Mouse (Mus musculus) induced T-regulatory cell, adult 2 months (primary cell): ENCODE results near the gene C730034F03Rik.

Experiments
- DNase-seq: peaks from one replicate; pipeline ENCODE4 v3.0.0-alpha.2; 2012; ENCODE audit warnings: low read depth

The C730034F03Rik gene

DNA sequence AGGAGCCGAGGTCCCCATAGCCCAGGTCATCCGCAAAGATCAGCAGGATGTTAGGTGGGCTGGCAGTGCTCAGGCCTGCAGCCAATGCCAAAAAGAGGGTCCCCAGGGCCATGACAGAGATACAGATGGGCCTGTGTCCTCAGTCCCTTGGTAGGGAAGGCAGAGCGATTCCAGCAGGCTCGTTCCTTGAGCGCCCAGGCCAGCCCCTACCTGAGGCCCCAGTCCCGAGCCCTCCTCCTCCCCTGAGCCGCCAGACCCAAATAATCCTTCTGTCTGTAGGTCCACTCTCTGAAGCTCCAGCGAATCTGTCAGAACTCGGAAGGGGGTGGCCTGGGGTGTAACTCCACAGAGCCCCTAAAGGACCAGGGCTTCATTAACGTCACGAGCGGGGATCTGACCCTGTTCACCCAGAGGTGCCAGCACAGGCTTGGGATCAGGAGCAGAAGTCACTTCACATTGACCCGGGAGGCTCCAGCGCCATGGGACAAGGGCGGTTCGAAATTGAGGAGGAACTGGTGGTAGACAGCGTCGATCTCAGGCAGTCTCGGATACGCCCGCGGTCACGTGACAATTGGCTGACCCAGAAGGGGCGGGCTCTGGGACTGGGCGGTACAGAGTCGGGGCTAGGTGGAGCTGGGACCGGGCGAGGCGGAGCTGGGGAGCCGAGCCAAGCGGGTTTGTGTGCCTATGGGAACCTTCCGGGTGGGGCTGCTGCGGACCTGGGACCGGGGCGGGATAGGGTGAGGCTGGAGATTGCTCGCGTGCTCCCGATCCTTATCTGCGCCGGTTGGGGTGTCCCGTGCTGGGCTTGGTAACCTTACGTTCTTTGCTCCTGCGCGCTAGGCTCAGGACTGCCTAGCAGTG, 46.5 kb downstream of the C730034F03Rik start:
- DNase-seq = peak; percentile 95

DNA sequence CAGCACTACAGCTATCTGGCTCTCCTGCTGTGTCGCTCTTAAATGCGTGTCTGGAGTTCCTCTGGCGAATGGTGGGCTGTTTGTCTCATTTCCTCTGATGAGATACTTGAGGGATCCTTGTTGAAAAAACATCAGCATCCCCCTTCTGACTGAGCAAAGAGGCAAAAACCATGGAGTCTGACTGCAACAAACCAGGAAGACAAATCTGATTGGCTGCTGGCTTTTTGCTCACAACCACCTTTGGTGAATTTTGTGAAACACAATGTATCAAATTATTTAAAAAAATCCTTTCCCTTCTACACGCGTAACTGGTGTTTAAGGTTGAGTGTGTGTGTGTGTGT, 47.1 kb downstream of the C730034F03Rik start:
- no peak for DNase-seq

DNA sequence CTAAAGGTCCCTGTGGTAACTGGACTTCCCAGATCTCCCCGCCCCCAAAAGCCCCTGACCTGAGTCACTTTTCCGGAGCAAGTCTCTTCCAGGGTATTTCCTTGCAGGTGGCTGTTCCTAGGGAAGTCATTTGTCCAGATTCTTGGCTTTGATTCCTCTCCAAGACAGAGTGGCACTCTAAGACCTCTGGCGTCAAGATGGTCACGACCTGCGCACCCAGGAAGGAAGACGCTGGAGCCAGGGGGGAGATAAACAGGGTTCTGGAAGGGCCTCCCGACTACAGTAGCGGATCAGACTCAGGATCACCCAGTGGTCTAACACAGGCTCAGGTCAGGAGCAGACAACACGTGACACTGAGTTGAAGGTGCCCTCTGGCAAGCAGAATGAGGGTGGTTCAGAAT, 47.7 kb downstream of the C730034F03Rik start, which contains the start of gene Arsa:
Gene Arsa, minus strand, starts transcription at position 335 of the 401 bp plus-strand sequence.
- DNase-seq = no peak

DNA sequence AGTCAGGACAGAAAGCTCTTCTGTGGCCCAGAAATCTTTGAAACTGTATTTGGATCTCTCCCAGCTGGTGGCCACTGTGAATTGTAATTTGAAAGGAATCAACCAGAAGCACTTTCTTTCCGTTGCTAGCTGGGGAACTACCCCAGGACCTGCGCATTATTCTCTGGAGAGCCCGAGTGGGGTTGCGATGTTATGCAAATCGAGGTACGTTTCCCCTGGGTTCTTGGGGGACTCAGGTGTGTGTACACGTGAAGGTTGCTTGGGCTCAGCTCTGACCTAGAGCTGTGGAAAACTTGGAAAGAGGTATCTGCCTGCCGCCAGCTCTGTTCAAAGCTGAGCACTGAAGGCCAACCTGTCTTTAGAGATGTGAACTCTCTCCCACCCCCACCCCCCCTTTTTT, 48.4 kb downstream of the C730034F03Rik start:
- DNase-seq = no peak

DNA sequence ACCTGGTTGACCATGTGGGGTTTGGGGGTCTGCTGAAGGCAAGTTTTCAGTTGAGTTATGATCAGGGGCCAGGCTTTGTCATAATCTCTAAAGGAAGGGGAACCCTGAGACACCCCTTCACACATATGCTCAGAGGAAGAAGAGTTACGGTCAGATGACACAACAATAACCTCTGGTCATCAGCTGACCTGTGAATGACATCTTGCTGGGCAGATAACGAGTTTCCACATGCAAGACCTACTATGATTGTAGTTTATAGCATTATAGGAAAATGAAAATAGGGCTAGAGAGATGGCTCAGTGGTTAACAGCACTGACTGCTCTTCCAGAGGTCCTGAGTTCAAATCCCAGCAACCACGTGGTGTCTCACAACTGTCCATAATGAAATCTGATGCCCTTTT, 49.2 kb downstream of the C730034F03Rik start:
- DNase-seq = no peak
